Mouse (Mus musculus): ENCODE results near the gene Plekha8.
A peak's percentile ranks its signal among the peaks of the same experiment; 100 is the strongest.

Gene Plekha8

GRCm38 (mm10) chr6:54587683-54588082 is 7.2 kb upstream of the Plekha8 start:
- DNase-seq: no peak

- no peak for DNase-seq
Measured at GRCm38 (mm10) chr6:54588212-54588611, 6.7 kb upstream of the Plekha8 start.

GRCm38 (mm10) chr6:54590691-54591090 is 4.2 kb upstream of the Plekha8 start:
- no peak for DNase-seq

GRCm38 (mm10) chr6:54591778-54592177 is 3.1 kb upstream of the Plekha8 start:
- DNase-seq: no peak

DNA sequence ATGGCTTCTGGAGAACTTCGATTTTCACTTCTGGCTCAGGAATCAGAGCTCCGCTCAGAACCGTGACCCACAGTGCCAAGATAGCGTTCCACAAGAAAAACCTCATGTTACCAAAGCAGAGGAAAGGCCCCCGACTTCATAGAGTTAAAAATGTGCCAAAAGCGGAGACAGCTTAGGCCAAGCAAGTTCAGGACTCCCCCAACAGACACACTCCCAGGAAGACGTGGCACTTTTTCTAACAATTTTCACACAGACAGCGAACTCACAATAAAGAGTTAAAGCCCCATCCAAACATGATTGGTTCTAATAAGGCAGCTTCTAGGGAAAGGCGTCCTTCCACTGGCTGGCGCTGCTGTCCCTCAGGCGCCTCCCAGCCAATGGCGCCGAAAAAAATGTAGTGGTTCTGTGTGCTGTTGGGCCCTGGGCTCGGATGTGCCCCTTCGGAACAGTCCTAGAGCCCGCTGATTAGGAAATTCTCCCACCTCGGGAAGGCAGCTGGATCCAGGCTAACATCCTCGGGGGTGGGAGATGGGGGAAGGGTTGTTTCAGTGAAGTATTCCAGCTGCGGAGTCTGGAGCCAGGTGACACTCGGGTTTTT is 1.9 kb upstream of the Plekha8 start:
- DNase-seq: peak; percentile 95

DNA sequence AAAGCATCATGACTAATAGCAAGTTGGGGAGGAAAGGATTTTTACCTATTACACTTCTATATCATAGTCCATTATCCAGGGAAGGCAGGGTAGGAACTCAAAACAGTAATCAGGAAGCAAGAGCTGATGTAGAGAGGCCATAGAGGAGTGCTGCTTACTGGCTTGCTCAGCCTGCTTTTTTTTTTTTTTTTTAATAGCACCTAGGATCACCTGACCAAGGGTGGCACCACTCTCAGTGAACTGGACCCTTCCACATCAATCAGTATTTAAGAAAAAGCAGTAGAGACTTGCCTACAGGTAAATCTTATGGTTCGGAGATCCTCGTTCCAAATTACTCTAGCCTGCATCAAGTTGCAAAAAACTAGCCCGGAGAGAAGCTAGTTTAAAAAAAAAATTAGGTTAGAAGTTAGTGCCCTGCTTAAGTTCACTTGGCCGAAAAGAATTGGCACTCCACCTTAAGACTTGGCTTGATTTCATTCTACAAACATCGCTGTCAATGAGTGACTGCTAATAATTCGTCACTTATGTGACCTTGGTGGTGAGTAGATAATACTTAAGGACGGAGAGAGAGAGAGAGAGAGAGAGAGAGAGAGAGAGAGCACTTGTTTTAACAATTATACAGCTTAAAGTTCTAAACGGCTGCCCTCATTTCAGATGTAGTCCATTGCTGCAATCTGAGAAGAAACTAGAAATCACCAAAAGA is 994 bp upstream of the Plekha8 start:
- no peak for DNase-seq

DNA sequence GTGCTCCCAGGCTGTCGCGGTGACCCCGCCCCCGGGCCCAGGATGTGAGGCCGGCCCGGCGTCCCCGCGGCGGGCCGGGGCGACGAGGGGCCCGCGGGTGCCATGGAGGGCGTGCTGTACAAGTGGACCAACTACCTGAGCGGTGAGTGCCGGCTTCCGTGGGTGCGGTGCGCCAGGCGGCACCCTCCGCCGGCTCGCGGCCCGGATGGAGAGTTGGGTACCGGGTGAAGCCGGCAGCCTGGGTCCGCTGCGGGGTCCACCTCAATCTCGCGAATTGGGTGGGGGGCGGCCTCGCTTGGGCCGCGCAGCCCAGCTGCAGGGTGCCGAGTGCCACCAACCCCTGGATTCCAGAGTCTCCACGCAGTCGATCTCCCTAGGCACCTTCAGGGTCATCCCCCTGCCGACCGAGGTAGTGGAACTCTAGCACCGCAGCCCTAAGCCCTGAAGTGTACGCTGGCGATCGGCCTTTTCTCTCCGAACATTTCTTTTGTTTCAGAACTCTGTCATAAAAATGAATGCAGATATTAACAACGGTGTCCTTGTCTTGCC is 493 bp downstream of the Plekha8 start:
- DNase-seq: no peak

- DNase-seq: no peak
Measured at GRCm38 (mm10) chr6:54597208-54597607, 2.3 kb downstream of the Plekha8 start, which contains the start of gene Fkbp14. Gene Fkbp14 (minus strand): TSS chr6:54597308.

DNA sequence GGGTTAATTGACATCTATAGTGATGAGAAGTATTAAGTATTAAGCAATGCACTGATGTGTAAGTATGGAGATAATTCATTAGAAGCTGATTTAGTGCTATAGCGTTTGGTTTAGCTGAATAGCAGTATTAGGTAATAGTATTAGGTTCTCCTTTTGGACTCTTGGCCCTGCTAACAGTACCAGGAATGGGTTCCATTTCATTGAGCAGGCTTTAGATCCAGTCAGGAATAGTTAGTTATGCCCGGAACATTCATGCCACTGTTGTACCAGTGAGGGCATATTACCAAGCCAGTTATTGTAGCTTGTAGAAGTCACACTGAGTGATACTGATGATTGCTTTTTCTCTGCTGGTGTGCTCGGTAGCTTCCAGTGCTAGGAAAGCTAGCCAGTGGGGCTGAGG is 2.8 kb downstream of the Plekha8 start:
- DNase-seq: no peak

DNA sequence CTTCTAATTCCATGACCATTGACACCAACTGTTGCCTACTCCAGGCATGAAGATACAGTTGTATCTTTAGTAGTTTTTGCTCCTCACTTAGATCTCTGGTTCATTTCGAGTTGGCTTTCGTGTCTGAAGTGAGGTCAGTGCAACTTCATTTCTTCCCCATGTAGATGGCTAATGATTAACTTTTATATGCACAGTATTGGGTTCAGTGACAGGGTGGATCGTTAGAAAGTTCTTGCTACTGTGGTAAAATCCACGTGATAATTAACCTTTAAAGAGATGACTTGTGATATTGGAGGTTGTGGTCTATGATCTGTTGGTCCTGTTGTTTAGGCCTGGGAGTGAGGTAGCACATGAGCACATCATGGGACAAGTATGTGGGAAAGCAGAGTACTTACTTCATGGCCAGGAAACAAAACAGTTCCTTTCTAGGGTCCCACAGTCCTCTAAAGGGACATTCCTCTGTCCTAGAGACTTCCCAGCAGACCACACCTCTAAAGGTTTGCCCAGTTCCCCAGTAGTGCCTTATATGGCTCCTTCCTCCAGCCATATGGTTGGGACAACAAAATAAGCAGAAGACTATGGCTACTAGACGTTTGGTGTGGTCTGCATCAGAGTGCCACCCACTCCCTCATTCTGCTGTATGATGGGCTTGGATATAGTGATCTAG is 5.9 kb downstream of the Plekha8 start:
- DNase-seq: no peak

GRCm38 (mm10) chr6:54602891-54603290 is 8.0 kb downstream of the Plekha8 start:
- no peak for DNase-seq

DNA sequence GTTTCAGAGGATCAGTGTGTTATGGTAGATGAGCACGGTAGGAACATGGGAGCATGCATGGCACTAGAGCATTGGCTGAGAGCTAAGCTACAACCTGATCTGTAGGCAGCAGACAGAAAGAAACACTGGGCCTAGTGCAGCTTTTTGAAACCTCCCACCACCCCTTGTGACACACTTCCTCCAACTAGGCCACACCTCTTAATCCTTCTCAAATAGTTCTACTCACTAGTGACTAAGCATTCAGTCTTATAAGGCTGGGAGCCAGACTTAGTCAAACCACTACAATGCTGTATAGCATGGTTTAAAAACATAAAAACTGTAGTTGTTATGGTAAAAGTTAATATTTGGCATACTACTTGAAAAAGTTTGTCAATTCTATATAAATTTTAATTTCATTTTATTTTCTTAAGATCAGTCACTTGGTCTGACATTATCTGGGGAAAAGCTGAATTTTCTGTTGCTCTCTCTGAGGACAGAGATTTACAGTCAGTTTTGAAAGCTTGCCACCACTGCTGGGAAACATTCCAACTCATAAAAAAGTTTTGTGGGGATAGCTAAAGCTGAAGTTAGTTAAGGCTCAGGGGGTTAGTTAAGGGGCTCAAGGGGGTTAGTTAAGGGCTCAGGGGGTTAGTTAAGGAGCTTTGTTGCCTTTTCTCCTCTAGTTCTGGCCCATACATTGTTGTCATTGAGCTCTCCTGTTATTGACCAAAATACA is 9.2 kb downstream of the Plekha8 start:
- peak; percentile 78 for DNase-seq

- DNase-seq: no peak
Measured at GRCm38 (mm10) chr6:54606241-54606640, 11.3 kb downstream of the Plekha8 start.

GRCm38 (mm10) chr6:54617363-54617762 is 22.5 kb downstream of the Plekha8 start:
- no peak for DNase-seq

DNA sequence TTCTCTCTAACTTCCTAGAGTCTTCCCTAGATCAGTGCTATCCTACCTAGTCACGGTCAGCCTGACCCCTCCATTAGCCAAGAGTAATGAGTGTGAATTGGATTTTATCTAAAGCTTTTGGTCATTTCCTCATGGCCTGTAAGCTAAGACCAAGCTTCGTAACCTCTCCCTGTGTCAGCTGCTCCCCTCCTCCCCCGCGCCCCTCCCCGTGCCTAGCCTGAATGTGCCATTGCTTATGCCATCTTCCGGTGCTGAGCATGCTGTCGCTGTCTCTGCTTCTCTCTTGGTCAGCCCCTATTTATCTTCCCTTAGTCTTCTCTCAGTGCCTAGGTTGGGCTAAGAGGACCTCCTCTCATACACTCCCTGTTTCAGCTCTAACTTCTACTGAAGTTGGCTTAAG is 24.6 kb downstream of the Plekha8 start:
- peak; percentile 18 for DNase-seq

DNA sequence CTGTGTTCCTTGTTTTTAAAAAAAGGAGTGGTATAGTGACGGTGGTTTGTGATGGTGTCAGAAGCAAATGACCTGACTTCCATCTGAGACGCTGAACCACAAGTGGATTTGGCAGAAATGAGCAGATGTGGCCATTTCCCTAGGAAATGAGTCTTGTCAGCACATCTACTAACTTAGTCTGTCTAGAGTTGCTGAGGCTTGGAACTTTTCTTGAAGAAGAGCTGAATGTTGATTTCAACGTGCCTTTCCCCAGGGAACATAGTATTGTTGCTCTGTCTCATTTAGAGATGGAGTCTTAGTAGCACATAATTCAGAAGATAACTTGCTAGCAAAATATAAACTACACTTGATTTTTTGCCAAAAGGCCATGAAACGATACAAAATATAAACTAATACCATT is 25.4 kb downstream of the Plekha8 start:
- DNase-seq: no peak

DNA sequence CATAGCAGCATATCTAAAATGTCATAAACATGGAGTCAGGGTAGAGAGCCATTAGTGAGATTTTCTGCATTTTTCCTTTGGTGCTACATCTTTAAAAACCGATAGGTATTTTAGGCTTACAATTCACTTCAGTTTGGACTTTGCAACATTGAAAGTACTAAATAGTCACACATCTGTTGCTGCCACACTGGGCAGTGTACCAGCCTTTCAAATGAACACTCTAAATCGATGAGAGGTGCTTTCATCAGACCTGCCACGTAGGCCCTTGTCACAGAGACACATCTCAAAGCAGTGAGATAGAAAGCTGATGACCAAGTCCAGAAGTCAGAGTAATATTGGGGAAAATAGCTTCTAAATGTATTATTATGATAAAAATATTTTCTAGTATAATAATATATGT is 33.5 kb downstream of the Plekha8 start:
- no peak for DNase-seq

- DNase-seq: peak; percentile 62
Measured at GRCm38 (mm10) chr6:54629734-54630133, 34.8 kb downstream of the Plekha8 start.

- peak; percentile 19 for DNase-seq
Measured at GRCm38 (mm10) chr6:54631462-54631861, 36.6 kb downstream of the Plekha8 start.

- DNase-seq: no peak
Measured at GRCm38 (mm10) chr6:54639877-54640276, 45.0 kb downstream of the Plekha8 start.

DNA sequence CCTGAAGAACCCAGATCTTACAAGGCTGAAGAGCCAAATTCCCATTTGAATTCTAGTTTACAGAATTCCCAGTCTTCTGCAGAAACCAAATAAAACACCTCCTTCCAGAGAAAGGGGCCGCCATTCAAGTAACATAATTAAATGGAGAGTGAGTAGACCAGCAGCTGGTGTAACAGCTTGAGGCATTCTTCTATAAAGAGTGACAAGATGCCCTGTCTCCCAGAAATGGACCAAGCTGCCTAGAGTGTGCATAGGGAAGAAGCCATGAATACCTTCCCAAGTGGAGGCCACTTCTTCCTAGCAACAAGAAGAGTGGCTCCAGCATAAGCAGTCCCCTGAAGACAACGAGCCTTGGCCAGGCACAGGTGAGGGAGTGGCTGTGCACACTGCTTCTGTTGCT is 47.0 kb downstream of the Plekha8 start:
- DNase-seq: no peak

DNA sequence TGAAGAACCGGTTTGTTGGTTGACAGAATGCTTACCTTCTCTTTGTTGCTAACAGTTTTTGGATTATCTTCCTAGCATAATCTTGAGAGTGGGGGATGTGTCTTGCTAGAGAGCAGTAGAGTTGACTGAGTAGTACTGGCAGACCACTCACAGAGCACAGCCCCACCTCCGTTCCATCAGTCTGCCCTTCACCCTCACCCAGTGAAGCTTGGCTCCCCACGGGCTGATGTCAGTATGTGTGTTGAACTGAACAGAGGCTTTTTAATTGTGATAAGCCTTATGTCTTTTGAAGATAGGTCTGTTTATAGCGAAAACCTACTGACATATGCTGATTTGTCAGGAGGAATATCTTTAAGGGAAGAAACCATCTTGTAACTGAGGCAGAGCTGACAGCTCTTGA is 48.3 kb downstream of the Plekha8 start:
- DNase-seq: no peak

DNA sequence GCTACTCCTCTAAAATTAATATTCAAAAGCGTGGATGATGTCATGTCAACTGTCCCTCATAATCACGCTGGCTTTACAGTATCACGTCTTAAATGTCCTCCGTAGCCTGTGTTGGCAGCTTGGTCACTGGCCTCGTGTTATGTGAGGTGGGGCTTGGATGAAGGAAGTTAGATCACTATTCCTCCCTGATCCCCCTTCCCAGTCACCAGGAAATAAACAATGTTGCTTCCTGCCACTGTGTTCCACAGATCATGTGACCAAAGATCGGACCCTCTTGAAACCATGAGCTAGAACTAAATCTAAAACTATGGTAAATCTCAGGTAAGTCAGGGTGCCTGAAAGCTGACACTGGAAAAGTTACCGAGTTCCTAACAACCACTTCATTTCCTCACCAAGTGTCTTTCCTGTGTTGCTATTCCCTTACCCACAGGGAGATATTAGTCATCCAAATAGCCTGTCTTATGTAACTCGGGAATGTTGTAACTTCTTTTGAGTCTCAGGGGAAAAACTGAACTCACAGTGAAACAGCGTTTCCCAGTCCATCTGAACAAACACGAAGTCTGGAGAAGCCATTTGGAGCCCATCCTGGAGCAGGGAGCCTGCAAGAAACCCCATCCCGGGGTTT is 60.7 kb downstream of the Plekha8 start:
- no peak for DNase-seq
